Mouse (Mus musculus) left cerebral cortex, postnatal 25 days (tissue): ENCODE measurements around the gene Mon2. TPM values are rescaled to one million over a fixed set of nuclear protein-coding genes. Genes with fewer than 3 reads are reported as not detected.
"Not testable (repeated sequence)": the region's sequence is repeated elsewhere in the genome, so short reads cannot be mapped to it uniquely, and the experiment has no call there.

Source experiments
- DNase-seq, 2 experiments: peaks; one replicate each; pipeline ENCODE4 v3.0.0; 2022; ENCODE audit warnings: low spot score in 2 of 2, mixed read lengths in 1 of 2
- intact Hi-C: fragments of 180-260 bp; cut with DNase I; formaldehyde crosslinking; loops from one replicate; pipeline ENCODE4 v1.15.1; 2025
- total RNA-seq, 2 experiments: library from RNA; stranded (reverse); gene quantifications; 2 replicates each; pipeline ENCODE4 v1.2.3; 2021

The Mon2 gene
- total RNA-seq, 2 experiments from 2014 or later: 92.6 to 102 TPM

- intact Hi-C loops: no loop called here
These were observed 4.3 kb downstream of the Mon2 start for GRCm38 (mm10) chr10:123071997-123072396.

DNA sequence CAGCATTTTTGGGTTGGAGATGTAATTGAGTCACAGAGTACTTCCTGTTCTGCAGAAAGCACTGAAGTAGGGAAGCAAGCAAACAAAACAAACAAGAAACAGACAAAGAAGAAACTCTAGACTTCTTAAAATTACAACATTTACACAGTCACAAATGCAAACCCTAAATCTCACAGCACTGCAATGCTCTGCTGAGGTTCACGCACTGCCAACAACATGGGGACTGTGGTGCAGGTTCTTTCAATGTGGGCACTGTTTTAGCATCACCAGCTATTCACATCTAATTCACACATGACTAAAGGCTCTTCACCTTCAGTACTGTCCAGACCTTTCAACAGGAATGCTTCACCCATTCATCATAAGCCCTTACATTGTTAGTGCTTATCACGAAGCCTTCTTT is 13.3 kb downstream of the Mon2 start:
- DNase-seq: no peak
- intact Hi-C loops: no loop called here

More at GRCm38 (mm10) chr10:123071997-123072396, 4.3 kb downstream of the Mon2 start:
- no peak for DNase-seq

GRCm38 (mm10) chr10:123060831-123061230 is 15.5 kb downstream of the Mon2 start:
- intact Hi-C loops: no loop called here
- DNase-seq: peak in 1 of 2 experiments; percentile 41

- no peak for DNase-seq
- intact Hi-C loops: loop anchor here (5.0 kb wide), 1 partner anchor 35 kb away; no protein-coding TSS in a partner anchor
These were observed 19.2 kb downstream of the Mon2 start for GRCm38 (mm10) chr10:123057082-123057481.

GRCm38 (mm10) chr10:123056463-123056862 is 19.8 kb downstream of the Mon2 start:
- intact Hi-C loops: loop anchor here (5.0 kb wide), 1 partner anchor 36 kb away; no protein-coding TSS in a partner anchor

GRCm38 (mm10) chr10:123055205-123056000 is 20.9 kb downstream of the Mon2 start:
- DNase-seq: peak; percentile 28 to 30
- intact Hi-C loops: loop anchor here (5.0 kb wide), 1 partner anchor 37 kb away; no protein-coding TSS in a partner anchor

More at GRCm38 (mm10) chr10:123056463-123056862, 19.8 kb downstream of the Mon2 start:
- no peak for DNase-seq

DNA sequence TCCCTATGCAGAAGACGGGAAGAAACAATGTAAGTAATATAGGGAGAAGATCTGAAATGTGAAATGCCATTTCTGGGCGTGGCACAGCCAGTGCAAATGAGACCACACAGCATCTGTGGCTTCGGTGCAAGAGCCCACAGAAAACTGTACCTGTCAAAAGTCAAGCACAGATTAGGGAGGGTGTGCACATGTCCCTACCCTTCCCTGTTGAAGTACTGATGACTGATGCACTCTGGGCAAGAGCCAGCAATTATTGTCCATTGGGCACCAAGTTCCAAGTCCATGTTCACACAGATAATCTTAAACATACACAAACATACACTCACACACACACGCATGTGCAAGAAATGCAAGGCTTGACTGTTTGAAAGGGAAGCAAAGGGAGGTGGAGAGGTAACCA is 22.7 kb downstream of the Mon2 start:
- no peak for DNase-seq
- intact Hi-C loops: no loop called here

- DNase-seq: no peak
- intact Hi-C loops: no loop called here
These were observed 24.3 kb downstream of the Mon2 start for GRCm38 (mm10) chr10:123052021-123052420.

DNA sequence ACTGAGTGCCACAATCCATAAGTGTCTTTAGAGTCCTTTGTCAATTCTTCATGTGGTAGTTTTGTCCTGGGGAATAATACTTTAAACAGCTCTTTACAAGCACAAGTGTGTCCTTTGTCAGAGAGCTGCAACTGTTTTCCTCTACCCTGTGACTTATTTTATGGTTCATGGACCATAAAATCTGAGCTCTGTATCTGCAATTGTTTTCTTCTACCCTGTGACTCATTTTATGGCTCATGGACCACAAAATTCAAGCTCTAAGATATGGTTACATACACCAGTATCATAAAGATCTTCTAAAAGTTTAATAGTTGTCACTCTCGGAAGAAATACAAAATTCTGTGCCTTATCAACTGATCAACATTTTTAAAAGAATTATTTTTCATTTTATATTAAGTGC is 27.6 kb downstream of the Mon2 start:
- intact Hi-C loops: no loop called here
- DNase-seq: no peak

GRCm38 (mm10) chr10:123039936-123040335 is 36.4 kb downstream of the Mon2 start:
- DNase-seq: peak in 1 of 2 experiments; percentile 24
- intact Hi-C loops: loop anchor here (5.0 kb wide), 1 partner anchor 47 kb away; no protein-coding TSS in a partner anchor

DNA sequence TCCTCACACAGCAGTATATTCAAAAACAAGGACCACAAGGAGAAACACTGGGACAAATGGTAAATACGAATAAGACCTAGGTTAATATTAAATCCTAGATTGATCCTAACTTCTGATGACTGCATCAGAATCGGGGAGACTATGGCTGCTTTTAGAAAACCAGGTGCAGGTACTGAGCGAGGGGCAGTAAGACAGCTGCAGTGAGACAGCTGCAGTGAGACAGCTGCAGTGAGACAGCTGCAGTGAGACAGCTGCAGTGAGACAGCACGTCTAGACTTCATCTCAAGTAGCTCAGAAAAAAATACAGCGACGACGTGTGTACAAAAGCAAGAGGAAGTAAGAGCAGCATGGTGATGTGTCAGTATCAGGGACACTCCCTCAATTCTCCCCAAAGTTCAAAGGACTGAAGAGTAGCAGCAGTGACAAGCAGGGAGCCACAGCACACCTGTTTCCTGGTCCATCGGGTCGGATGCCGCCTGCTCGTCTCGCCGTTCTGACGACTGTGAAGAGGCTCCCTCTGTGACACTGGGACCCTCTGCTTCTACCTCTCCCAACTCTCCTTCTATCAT is 44.1 kb downstream of the Mon2 start:
- intact Hi-C loops: no loop called here
- DNase-seq: no peak

DNA sequence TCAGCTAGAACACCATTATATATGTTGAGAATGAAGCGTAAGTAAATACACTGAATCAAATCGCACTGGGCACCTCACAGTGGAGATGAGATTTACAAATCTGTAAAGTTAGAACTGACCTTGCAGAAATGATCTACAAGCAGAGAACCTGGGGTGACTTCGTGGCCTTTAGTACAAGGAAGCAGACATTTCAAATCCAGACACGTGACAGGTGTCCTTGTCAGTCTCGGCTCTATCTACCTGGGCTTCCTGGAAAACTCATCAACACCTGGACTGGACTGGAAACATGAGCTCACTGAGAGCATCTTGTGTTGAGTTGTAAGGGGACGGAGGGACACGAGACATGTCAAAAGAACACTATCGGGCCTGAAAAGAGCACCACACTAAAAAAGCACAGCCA is 44.9 kb downstream of the Mon2 start:
- intact Hi-C loops: no loop called here
- DNase-seq: no peak

- intact Hi-C loops: no loop called here
- peak in 1 of 2 experiments; percentile 54 for DNase-seq
These were observed 45.7 kb downstream of the Mon2 start for GRCm38 (mm10) chr10:123030589-123030988.

GRCm38 (mm10) chr10:123028949-123029348 is 47.4 kb downstream of the Mon2 start:
- no peak for DNase-seq
- intact Hi-C loops: no loop called here

DNA sequence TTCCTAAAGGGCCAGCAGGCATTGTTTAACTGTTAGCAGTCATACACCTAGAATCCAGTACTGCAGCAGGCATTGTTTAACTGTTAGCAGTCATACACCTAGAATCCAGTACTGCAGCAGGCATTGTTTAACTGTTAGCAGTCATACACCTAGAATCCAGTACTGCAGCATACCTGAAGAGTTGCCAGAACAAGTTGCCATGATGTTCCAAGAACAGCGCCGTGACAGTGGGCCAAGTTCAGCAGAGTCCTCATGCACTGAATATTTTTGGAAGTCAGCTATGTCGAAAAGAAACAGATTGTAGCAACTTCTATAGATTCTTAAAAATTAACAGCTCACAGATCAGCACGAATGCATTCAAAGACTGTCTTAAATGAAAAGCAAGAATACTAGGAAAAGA is 49.6 kb downstream of the Mon2 start:
- DNase-seq: peak in 1 of 2 experiments; percentile 37
- intact Hi-C loops: not testable (repeated sequence)

DNA sequence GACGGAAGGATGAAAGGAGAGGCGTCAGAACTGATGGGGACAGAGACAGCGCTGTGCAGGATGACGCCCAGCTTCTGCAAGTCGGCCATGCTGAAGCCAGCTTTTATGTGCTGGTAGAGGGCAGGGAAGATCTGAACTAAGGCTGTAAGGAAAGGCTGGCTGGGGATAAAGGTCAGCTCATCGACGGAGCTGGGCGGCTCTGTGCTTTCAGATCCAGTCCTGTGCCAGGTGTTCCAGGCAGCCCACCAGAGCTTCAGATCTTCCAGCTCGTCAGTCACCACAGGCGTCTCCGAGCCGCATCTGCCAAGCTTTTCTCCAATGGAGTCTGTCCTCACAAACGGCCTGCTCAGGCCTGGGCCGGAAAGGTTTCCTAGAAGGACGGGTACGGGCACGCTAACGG is 62.9 kb downstream of the Mon2 start:
- no peak for DNase-seq
- intact Hi-C loops: no loop called here

DNA sequence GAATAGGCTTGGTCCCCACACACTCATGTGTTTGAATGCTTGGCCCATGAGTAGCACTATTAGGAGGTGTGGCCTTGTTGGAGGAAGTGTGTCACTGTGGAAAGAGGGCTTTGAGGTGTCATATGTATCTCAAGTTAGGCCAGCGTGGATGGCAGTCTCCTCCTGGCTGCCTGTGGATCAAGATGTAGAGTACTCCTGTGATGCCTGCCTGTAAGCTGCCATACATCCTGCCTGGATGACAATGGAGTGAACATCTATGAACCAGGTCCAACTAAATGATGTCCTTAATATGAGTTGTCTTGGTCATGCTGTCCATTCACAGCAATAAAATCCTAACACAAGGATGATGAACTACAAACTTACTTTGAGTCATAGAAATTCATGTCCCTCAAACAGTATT is 64.9 kb downstream of the Mon2 start:
- no peak for DNase-seq
- intact Hi-C loops: no loop called here

- no peak for DNase-seq
- intact Hi-C loops: loop anchor here (2.0 to 5.0 kb wide), 2 partner anchors 201 to 453 kb away; no protein-coding TSS in a partner anchor
These were observed 70.8 kb downstream of the Mon2 start for GRCm38 (mm10) chr10:123005237-123006185.

DNA sequence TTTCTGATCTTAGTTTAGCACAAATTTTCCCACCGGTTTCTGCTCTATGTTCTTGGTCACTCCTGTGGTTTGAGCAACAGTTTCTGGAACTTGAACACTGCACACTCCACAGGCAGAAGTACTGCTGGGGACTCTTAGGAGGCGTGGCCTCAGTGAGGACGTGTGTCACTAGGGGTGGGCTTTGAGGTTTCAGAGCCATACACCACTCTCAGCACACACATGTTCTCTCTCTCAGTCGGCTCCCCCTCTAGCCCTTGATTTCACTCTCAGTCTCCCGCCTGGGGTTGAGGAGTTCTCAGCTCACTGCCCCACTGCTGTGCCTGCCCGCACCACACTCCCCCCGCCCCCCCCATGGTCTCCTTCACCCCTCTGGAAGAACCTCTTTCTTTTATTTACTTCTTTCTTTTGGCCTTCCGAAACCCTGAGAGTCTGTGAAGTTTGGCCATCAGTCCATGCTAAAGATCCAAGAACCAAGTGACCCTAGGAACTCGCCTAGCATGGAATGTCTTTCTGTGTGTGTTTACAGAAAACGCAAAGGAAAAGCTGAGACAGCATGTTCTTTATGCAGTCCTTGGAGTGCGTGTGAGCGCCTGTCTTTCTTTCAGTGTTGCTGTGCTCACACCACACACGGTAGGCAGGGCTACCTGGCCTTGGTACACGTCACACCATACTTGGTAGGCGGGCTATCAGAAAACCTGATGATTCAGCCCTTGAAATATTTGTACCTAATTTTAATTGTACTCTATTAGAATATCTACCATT is 71.6 kb downstream of the Mon2 start:
- intact Hi-C loops: loop anchor here (2.0 to 5.0 kb wide), 2 partner anchors 200 to 452 kb away; no protein-coding TSS in a partner anchor
- DNase-seq: no peak
